Mouse (Mus musculus) heart, adult 9 months (tissue): Measurements from ENCODE around the gene Folh1.
A peak's percentile ranks its signal among the peaks of the same experiment; 100 is the strongest.
"Not testable (repeated sequence)": the region's sequence is repeated elsewhere in the genome, so short reads cannot be mapped to it uniquely, and the experiment has no call there.

Experiments
- DNase-seq, 2 experiments: peaks; one replicate each; pipeline ENCODE4 v3.0.0; 2022; ENCODE audit warnings: low spot score in 2 of 2

Folh1 gene

DNA sequence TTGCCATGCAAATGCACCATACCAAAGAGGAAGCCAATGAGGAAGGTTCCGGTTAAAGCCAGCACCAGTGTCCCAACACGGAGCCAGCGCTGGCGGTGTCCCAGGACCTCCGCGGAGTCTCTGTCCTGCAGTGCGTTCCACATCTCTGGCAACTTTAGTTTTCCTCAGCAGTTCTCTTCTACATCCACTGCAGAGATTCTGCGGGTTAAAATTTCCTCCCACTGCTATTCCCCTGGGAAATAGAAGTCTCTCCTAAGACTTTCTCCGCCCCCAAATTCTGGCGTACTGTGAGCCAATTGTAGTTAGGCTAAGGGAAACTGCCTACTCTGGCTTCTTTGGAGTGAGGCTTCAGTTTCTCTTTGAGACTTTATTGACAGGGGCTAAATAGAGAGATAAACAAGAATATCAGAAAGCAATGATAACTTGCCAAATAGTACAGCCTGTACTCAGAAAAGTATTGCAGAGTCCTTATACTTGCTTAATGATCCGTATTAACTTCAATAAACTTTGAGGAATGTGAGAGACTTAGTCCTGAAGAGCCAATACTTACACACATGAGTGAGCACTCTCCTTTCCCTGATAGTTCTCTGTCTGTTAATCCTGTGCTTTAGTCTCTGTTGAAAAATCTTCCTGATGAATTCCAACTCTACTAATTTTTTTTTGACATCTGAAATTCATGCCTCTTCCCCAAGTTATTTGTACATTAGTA, at the start of gene Folh1:
TSS of gene Folh1 (minus strand) at position 327 of the 709 bp plus-strand sequence.
- DNase-seq = peak in 1 of 2 experiments; percentile 1

GRCm38 (mm10) chr7:86816466-86816865, 40.7 kb upstream of the Folh1 start:
- no peak for DNase-seq

DNA sequence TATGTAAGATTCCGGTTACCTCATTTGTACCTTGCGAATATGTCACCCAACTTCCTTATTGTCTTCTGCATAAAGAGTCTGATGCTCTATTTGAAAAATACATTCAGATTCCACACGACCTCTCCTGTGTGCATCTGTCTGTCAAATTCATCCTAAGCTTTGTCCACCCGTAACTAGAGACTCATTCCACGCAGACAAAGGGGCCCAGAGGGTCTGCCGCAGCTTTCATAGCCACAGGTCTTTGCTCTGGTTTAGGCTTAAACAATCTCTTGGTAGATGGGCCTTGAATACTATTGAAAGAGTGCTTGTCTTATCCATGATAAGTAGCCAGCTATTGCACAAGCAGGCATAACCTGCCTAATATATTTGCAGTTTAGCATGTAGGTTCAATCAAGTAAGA, 40.0 kb upstream of the Folh1 start:
- not testable (repeated sequence) for DNase-seq

GRCm38 (mm10) chr7:86815241-86815640, 39.5 kb upstream of the Folh1 start:
- not testable (repeated sequence) for DNase-seq

DNA sequence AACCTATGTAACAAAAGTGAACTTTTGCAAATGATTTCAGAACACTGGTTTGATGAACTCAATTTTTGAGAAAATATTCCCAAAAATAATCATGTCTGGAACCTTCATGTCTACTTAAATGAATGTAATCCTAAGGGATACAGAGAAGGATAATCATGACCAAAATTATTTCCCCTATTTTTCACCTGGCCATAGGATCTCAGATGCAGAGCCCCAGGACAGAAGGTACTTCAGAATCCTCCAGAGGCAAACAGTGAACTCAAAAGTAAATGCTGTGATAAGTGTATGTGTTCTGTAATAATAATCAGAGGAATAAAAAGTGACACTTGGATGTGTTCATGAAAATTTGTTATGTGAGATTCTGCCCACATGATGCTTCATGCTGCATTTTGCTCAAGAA, 19.0 kb upstream of the Folh1 start, which contains the start of gene Vmn2r77:
TSS of gene Vmn2r77 (plus strand) at position 301 of the 400 bp plus-strand sequence.
- DNase-seq = no peak

DNA sequence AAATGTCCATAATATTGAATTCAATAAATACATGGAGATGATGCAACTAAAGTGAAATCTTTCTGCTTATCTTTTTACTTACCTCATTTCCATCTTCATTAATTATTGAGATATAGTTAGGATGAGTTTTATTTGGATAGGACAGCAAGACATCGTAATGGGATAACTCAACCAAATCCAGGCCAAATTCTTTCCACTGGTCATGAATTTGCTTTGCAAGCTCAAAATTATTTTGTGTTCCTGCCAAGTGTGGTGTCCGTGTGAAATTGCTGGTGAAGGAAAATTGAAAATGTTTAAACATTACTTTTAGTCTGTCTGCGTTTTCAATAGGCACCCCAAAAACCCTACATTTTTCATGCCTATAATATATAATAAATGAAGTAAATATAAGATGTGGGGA, 4.1 kb downstream of the Folh1 start:
- no peak for DNase-seq

DNA sequence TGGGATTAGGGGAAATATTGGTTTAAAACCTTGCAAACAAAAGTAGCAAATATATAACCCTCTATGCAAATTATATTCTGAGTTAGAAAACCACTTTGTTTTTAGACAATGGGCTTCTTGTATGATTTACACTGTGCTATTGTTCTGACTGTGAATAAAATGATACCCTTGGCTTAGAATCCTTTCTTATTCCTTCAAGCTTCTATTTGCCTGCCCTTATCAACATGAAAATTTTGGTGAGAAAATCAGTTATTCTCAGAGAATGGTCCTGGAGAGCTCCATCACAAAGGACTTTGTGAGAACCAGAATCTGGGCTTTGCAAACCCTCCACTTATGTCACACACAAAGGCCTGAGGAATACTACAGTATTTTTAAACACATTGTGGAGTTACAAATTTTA, 11.1 kb downstream of the Folh1 start:
- no peak for DNase-seq

- no peak for DNase-seq
These were observed 15.0 kb downstream of the Folh1 start for GRCm38 (mm10) chr7:86760751-86761150.

- no peak for DNase-seq
These were observed 50.7 kb downstream of the Folh1 start for GRCm38 (mm10) chr7:86725013-86725412.

- no peak for DNase-seq
These were observed 87.7 kb downstream of the Folh1 start, which contains the start of gene Olfr292 for GRCm38 (mm10) chr7:86688030-86688429. Gene Olfr292 (plus strand): TSS chr7:86688330.
